Mouse (Mus musculus) G1E (cell line): ENCODE results near the gene Stx8. TPM values are rescaled to one million over a fixed set of nuclear protein-coding genes. Genes with fewer than 3 reads are reported as not detected.

Experiments
- ATAC-seq: 2 replicates; pipeline ENCODE4 v1.8.0; 2016; ENCODE audit warnings: mild to moderate bottlenecking; ENCODE audit not compliant: insufficient number of reproducible peaks, poor library complexity, low FRiP score, severe bottlenecking; ENCODE audit errors: extremely low read depth
- DNase-seq: peaks from one replicate; pipeline ENCODE4 v3.0.0; 2012; ENCODE audit warnings: low spot score
- H3K27me3 ChIP-seq: 2 replicates; pipeline ENCODE4 v1.6.1; 2012; ENCODE audit warnings: mild to moderate bottlenecking, low read length, inconsistent platforms; ENCODE audit not compliant: insufficient read depth
- H3K36me3 ChIP-seq: replicated peaks from 2 replicates; pipeline ENCODE3; 2012; ENCODE audit warnings: mild to moderate bottlenecking, inconsistent platforms
- H3K4me1 ChIP-seq: 2 replicates; pipeline ENCODE4 v1.6.1; 2012; ENCODE audit warnings: low read depth, low read length, inconsistent platforms, mixed read lengths; ENCODE audit not compliant: insufficient read depth
- H3K4me3 ChIP-seq: 2 replicates; pipeline ENCODE4 v1.5.1; 2012; ENCODE audit warnings: low read depth, mild to moderate bottlenecking, inconsistent platforms, low read length, moderate library complexity, mixed read lengths
- H3K9me3 ChIP-seq: replicated peaks from 2 replicates; pipeline ENCODE4 v1.6.1; 2012; ENCODE audit warnings: inconsistent platforms
- CTCF ChIP-seq: IDR thresholded peaks from 2 replicates; pipeline ENCODE4 v1.5.1; 2012; ENCODE audit warnings: low read depth, low read length, inconsistent platforms, mixed read lengths
- GATA1 ChIP-seq: IDR thresholded peaks from 2 replicates; pipeline ENCODE4 v1.6.1; 2012; ENCODE audit warnings: borderline replicate concordance, low read length, inconsistent platforms, mixed read lengths
- GATA2 ChIP-seq: IDR thresholded peaks from 2 replicates; pipeline ENCODE4 v1.6.1; 2012; ENCODE audit warnings: low read depth, low read length, inconsistent platforms, borderline replicate concordance
- POLR2AphosphoS5 ChIP-seq: IDR thresholded peaks from 2 replicates; pipeline ENCODE4 v1.6.1; 2012; ENCODE audit warnings: low read depth, low read length, inconsistent platforms; ENCODE audit not compliant: insufficient replicate concordance
- TAL1 ChIP-seq: conservative IDR thresholded peaks from 2 replicates; pipeline ENCODE4 v1.6.1; 2012; ENCODE audit warnings: low read depth, low read length, inconsistent platforms, mixed read lengths
- polyA plus RNA-seq: library from polyadenylated mRNA; stranded (reverse); fragments of >175 nt; gene quantifications from 2 replicates; pipeline ENCODE4 v1.2.3, GENCODE M21; 2012
- total RNA-seq, 2 experiments: library from RNA; stranded (forward) in 1 of 2; stranded (reverse) in 1 of 2; fragments of 200-1000 nt in 1 of 2; fragments of >200 nt in 1 of 2; fragmentation: Nextera tagmentation in 1 of 2; gene quantifications; 2 replicates each; pipeline ENCODE4 v1.2.3; 2014 to 2017

The Stx8 gene
- total and polyA plus RNA-seq, 3 experiments, result 1.6 to 62.2 (median 40.1) TPM

GRCm38 (mm10) chr11:67948229-67948628 lies 17.8 kb upstream of the Stx8 start:
- no peak for TF ChIP-seq POLR2AphosphoS5
- no peak for TF ChIP-seq GATA1
- no peak for TF ChIP-seq GATA2
- no peak for TF ChIP-seq CTCF
- no peak for TF ChIP-seq TAL1
- Histone ChIP-seq H3K4me3 (no peak overlapping the region), H3K4me1 (no peaks in the 10 kb centered on the region), H3K36me3 (no peaks in the 10 kb centered on the region), H3K27me3 (no peaks in the 10 kb centered on the region), H3K9me3 (no peaks in the 10 kb centered on the region)
- ATAC-seq (no peak), DNase-seq (no peak)

DNA sequence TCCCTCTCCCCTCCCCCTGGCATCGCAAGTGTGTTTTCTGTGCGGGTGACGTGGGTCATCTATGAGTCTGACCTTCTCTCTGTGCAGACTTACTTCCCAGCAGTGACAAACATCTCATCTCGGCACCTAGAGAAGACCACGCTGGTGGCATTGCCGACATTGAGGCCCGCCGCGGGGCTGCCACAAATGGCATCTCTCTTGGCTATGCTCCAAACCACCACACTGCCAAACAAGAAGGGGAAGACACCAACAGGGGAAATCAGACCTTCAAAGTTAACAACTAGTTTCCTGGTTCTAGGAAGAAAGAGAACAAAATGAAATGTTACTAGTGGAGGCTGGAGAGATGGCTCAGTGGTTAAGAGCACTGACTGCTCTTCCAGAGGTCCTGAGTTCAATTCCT lies 16.5 kb upstream of the Stx8 start:
- no peak for TF ChIP-seq TAL1
- TF ChIP-seq CTCF, result no peak
- TF ChIP-seq GATA1, result no peak
- TF ChIP-seq GATA2, result no peak
- TF ChIP-seq POLR2AphosphoS5, result no peak
- Histone ChIP-seq H3K9me3 (no peaks in the 10 kb centered on the region), H3K4me1 (no peaks in the 10 kb centered on the region), H3K27me3 (no peaks in the 10 kb centered on the region), H3K36me3 (no peaks in the 10 kb centered on the region), H3K4me3 (no peak overlapping the region)
- DNase-seq (no peak), ATAC-seq (no peak)

- no peaks in the 10 kb centered on the region for H3K36me3 ChIP-seq
- no peaks in the 10 kb centered on the region for H3K9me3 ChIP-seq
- no peaks in the 10 kb centered on the region for H3K27me3 ChIP-seq
- ATAC-seq, result no peak
- DNase-seq, result no peak
- no peaks in the 10 kb centered on the region for H3K4me1 ChIP-seq
- H3K4me3 ChIP-seq, result no peak overlapping the region
- TF ChIP-seq CTCF, result no peak
- TF ChIP-seq POLR2AphosphoS5, result no peak
- TF ChIP-seq TAL1, result no peak
- TF ChIP-seq GATA2, result no peak
- no peak for TF ChIP-seq GATA1
These were observed 12.4 kb upstream of the Stx8 start for GRCm38 (mm10) chr11:67953604-67954003.

GRCm38 (mm10) chr11:67954413-67954812 lies 11.6 kb upstream of the Stx8 start:
- Histone ChIP-seq H3K9me3 (no peaks in the 10 kb centered on the region), H3K4me1 (no peaks in the 10 kb centered on the region), H3K4me3 (no peak overlapping the region), H3K27me3 (no peaks in the 10 kb centered on the region), H3K36me3 (no peaks in the 10 kb centered on the region)
- no peak for TF ChIP-seq GATA2
- no peak for TF ChIP-seq GATA1
- TF ChIP-seq CTCF, result no peak
- no peak for TF ChIP-seq POLR2AphosphoS5
- TF ChIP-seq TAL1, result no peak
- no peak for ATAC-seq
- no peak for DNase-seq

DNA sequence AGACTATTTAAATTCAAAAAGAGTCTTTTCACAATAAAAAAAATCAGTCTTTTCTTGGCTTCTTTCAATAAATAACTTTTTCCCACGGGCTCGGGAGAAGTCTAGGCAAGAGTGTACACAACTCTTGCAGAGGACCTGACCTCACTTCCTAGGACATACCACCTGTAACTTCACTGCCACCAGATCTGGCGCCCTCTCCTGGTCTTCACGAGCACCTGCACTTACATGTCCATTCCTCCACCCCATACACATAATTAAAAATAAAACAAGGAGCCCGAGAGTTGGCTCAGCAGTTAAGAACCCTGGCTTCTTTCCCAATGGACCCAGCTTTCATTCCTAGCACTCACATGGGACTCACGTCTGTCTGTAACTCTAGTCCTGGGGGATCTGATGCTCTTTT lies 1.9 kb upstream of the Stx8 start:
- TF ChIP-seq CTCF, result no peak
- no peak for TF ChIP-seq POLR2AphosphoS5
- Histone ChIP-seq H3K36me3 (peaks cover 6% of the 10 kb centered on the region), H3K27me3 (no peaks in the 10 kb centered on the region; the same call in 1 of the 2 replicates), H3K4me3 (no peak overlapping the region), H3K9me3 (no peaks in the 10 kb centered on the region), H3K4me1 (peaks cover 18% of the 10 kb centered on the region)
- ATAC-seq, result no peak
- DNase-seq, result no peak

GRCm38 (mm10) chr11:67965242-67965883 lies 630 bp upstream of the Stx8 start, which contains the start of gene Cfap52:
Gene Cfap52, minus strand, starts transcription at chr11:67965651.
- TF ChIP-seq GATA1 (no peak), GATA2 (no peak), TAL1 (no peak), POLR2AphosphoS5 (no peak), CTCF (no peak)
- peak within 1 kb of the TSS; percentile 88 for H3K4me3 ChIP-seq
- H3K4me1 ChIP-seq, result peaks cover 18% of the 10 kb centered on the region
- peaks cover 18% of the 10 kb centered on the region for H3K36me3 ChIP-seq
- peak; percentile 61 for ATAC-seq
- DNase-seq, result peak; percentile 45
- H3K9me3 ChIP-seq, result no peaks in the 10 kb centered on the region
- no peaks in the 10 kb centered on the region; the same call in 1 of the 2 replicates for H3K27me3 ChIP-seq
